Mouse (Mus musculus) ES-Bruce4 (cell line): ENCODE measurements around the gene H3f3b. TPM values are rescaled to one million over a fixed set of nuclear protein-coding genes. Genes with fewer than 3 reads are reported as not detected.

ENCODE experiments used
- H3K27ac ChIP-seq: 2 replicates; pipeline ENCODE4 v1.5.1; 2012; ENCODE audit warnings: low read length, inconsistent platforms; ENCODE audit not compliant: insufficient read depth
- H3K27me3 ChIP-seq: 2 replicates; pipeline ENCODE4 v1.6.1; 2012; ENCODE audit warnings: mild to moderate bottlenecking, low read length, inconsistent platforms; ENCODE audit not compliant: control insufficient read depth, poor library complexity, insufficient read depth, severe bottlenecking
- H3K36me3 ChIP-seq: 2 replicates; pipeline ENCODE4 v1.6.1; 2012; ENCODE audit warnings: inconsistent platforms, mild to moderate bottlenecking, low read length, moderate library complexity; ENCODE audit not compliant: control insufficient read depth, poor library complexity, insufficient read depth, severe bottlenecking
- H3K4me1 ChIP-seq: one replicate; pipeline ENCODE4 v1.8.1; 2011; ENCODE audit warnings: low read length; ENCODE audit not compliant: control insufficient read depth, insufficient read depth
- H3K4me3 ChIP-seq: 2 replicates; pipeline ENCODE4 v1.5.1; 2011; ENCODE audit warnings: low read depth, mild to moderate bottlenecking, low read length
- H3K9ac ChIP-seq: 2 replicates; pipeline ENCODE4 v1.6.1; 2012; ENCODE audit warnings: low read depth, mild to moderate bottlenecking, inconsistent platforms; ENCODE audit not compliant: poor library complexity, severe bottlenecking
- H3K9me3 ChIP-seq: replicated peaks from 2 replicates; pipeline ENCODE4 v1.6.1; 2012; ENCODE audit warnings: mild to moderate bottlenecking, low read length, inconsistent platforms; ENCODE audit not compliant: control insufficient read depth, poor library complexity, insufficient read depth, severe bottlenecking
- CTCF ChIP-seq: IDR thresholded peaks from one replicate; pipeline ENCODE4 v1.8.1; 2011; ENCODE audit warnings: low read depth, low read length
- EP300 ChIP-seq: IDR thresholded peaks from 2 replicates; pipeline ENCODE4 v1.6.1; 2011; ENCODE audit warnings: low read depth, low read length; ENCODE audit not compliant: insufficient read depth
- POLR2A ChIP-seq: IDR thresholded peaks from one replicate; pipeline ENCODE4 v1.8.1; 2011; ENCODE audit warnings: low read length; ENCODE audit not compliant: insufficient read depth
- polyA plus RNA-seq: library from polyadenylated mRNA; stranded (reverse); fragments of >200 nt; gene quantifications from 2 replicates; pipeline ENCODE4 v1.2.4, GENCODE M21; 2011; ENCODE audit warnings: low read depth; ENCODE audit not compliant: missing spikeins, insufficient read depth, insufficient read length

Gene H3f3b
- polyA plus RNA-seq, 1 experiment, result 457 TPM

DNA sequence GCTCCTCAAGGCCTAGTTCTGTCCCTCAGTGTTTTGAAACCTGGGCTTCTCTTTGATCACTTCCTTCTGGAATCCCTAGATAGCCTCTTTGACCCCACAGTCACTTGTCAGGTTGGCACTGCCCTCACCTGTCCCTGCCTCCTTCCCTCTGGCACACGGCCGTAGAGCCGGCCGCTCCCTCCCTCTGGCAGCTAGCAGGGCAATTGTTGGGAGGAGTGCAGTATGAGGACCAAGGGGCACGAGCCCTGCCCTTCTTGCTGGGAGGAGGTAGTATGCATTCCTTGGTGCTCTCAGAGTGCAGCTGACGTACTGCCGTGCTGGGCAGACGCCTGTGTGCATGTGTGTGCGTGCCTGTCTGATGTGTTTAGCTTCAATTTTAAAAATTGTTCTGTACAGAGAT, 32.8 kb upstream of the H3f3b start:
- H3K9me3 ChIP-seq, result no peaks in the 10 kb centered on the region
- no peak overlapping the region for H3K9ac ChIP-seq
- H3K4me3 ChIP-seq, result no peak overlapping the region
- no peaks in the 10 kb centered on the region for H3K27me3 ChIP-seq
- H3K27ac ChIP-seq, result no peak overlapping the region
- H3K36me3 ChIP-seq, result peaks cover 12% of the 10 kb centered on the region
- no peak for TF ChIP-seq POLR2A
- no peak for TF ChIP-seq EP300
- no peak for TF ChIP-seq CTCF
- H3K4me1 ChIP-seq, result no peaks in the 10 kb centered on the region

DNA sequence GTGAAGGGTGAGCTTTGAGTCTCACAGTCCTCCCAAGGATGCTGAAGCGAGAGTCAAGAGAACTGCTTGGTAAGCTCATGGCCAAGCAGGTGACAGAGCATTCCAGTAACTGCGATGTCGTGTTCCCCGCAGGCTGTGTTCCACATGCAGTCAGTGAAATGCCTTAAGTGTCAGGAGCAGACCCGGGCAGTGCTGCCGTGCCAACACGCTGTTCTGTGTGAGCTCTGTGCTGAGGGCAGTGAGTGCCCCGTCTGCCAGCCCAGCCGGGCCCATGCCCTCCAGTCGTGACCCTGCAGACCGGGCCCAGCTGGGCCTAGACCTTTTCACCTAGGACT, 31.9 kb upstream of the H3f3b start:
- Histone ChIP-seq H3K27ac (no peak overlapping the region), H3K4me3 (no peak overlapping the region), H3K4me1 (no peaks in the 10 kb centered on the region), H3K9me3 (no peaks in the 10 kb centered on the region), H3K27me3 (no peaks in the 10 kb centered on the region), H3K36me3 (peaks cover 21% of the 10 kb centered on the region), H3K9ac (no peak overlapping the region)
- TF ChIP-seq CTCF (no peak), POLR2A (no peak), EP300 (no peak)

DNA sequence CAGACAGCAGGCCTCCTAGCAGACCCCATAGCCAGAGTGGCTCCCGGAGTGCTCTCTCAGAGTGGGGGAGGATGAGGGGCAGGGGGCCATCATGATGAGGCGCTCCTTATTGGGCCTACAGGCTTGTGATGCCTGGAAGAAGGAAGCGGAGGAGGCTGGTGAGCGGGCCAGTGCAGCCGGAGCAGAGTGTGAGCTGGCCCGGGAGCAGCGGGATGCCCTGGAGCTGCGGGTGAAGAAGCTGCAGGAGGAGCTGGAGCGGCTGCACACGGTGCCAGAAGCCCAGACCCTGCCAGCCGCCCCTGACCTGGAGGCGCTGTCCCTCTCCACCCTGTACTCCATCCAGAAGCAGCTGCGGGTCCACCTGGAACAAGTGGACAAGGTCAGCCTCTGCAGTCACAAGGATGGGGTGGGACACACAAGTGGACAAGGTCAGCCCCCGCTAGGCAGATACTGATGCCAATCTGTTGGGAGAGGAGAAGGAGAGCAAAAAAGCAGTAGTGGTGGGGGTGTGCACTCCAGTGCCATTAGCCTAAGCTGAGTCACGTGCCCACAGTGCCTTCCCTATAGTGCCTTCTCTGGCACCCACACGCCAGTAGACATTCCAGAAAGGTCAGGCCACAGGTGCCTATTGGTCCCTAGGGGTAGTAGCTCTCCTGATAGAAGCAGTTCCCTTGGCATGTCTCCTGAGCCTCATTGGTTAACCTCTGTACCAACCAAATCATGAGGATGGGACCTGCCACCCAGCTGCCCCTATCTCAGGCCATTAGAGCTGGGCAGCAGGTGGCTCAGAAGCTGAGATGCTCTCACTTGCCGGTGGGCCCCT, 31.3 kb upstream of the H3f3b start:
- Histone ChIP-seq H3K27ac (no peak overlapping the region), H3K9me3 (no peaks in the 10 kb centered on the region), H3K36me3 (peaks cover 27% of the 10 kb centered on the region), H3K4me1 (no peaks in the 10 kb centered on the region), H3K9ac (no peak overlapping the region), H3K4me3 (no peak overlapping the region), H3K27me3 (no peaks in the 10 kb centered on the region)
- TF ChIP-seq POLR2A, result no peak
- no peak for TF ChIP-seq CTCF
- TF ChIP-seq EP300, result no peak

DNA sequence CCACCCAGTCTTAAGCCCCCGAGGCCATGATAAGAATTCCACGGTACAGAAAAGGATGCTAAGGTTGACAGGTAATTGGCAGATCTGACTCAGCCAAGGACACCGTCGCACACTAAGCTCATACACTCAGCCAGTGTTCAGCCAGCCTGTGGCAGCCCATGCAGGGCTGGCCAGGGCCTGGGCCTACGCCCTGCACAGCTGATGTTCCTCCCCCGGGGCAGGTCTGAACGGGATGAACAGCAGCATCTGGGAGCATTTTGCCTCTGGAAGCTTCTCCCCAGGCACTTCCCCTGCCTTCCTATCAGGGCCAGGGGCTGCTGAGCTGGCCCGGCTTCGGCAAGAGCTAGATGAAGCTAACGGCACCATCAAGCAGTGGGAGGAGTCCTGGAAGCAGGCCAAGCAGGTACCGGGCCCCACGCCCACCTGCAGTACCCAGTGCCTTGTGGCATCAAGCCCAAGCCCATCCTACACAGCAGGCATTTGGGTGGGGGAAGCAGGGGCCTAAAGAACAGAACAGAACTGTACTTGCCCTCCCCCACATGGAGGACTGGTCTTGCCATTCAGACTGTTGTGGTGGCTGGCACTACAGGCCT, 30.4 kb upstream of the H3f3b start:
- H3K36me3 ChIP-seq, result peaks cover 36% of the 10 kb centered on the region
- H3K9me3 ChIP-seq, result no peaks in the 10 kb centered on the region
- no peak overlapping the region for H3K9ac ChIP-seq
- H3K4me1 ChIP-seq, result no peaks in the 10 kb centered on the region
- no peak overlapping the region for H3K27ac ChIP-seq
- TF ChIP-seq CTCF, result no peak
- H3K27me3 ChIP-seq, result no peaks in the 10 kb centered on the region
- H3K4me3 ChIP-seq, result no peak overlapping the region

DNA sequence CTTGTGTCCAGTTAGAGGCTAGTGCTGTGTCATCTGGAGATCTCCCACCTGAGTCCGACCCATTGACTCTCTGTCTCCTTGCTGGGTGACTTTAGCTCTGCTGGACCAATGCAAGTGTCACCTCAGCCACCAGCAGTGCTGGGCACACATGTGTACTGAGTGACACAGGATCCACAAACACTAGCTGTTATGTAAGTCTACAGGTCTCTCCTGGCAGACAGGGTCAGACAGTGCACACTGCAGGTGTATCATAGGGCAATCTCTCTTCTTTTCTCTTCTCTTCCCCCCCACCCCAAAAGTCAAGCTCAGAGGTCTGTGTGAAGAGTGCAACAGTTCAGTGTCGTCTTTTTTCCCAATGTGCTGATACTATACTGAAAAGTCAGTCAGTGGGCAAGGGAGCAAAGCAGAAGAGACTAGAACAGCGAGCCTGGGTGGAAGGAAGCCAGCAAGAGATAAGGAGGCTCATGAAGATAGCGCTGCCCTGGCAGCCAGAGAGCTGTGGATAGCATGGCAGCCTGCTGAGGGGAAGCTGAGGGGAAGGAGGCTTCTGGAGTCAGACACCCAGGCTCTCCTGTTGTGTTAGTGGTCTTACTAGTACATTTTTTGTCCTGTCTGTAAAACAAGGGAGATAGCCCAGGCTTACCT, 29.6 kb upstream of the H3f3b start:
- no peak for TF ChIP-seq POLR2A
- no peak for TF ChIP-seq EP300
- TF ChIP-seq CTCF, result no peak
- peaks cover 43% of the 10 kb centered on the region for H3K36me3 ChIP-seq
- H3K27me3 ChIP-seq, result no peaks in the 10 kb centered on the region
- H3K9me3 ChIP-seq, result no peaks in the 10 kb centered on the region
- H3K4me3 ChIP-seq, result no peak overlapping the region
- no peak overlapping the region for H3K27ac ChIP-seq
- H3K4me1 ChIP-seq, result no peaks in the 10 kb centered on the region
- no peak overlapping the region for H3K9ac ChIP-seq

DNA sequence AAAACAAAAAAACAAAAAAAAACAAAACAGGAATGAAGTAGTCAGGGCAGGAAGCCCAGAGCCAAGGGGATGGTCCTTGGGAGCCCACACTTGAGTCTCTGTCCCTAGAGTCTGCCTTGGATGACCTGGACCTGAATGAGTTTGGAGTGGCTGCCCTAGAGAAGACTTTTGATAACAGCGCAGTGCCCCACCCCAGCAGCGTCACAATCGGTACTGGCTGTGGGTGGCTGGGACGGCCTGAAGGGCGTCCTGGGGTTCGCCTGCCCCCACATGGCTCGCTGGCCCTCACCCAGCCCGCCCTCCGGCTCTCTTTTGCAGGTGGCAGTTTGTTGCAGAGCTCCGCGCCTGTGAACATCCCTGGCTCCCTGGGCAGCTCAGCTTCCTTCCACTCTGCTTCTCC, 28.1 kb upstream of the H3f3b start:
- Histone ChIP-seq H3K9me3 (no peaks in the 10 kb centered on the region), H3K4me1 (no peaks in the 10 kb centered on the region), H3K27me3 (no peaks in the 10 kb centered on the region), H3K4me3 (no peak overlapping the region), H3K27ac (no peak overlapping the region), H3K9ac (no peak overlapping the region), H3K36me3 (peaks cover 43% of the 10 kb centered on the region)
- TF ChIP-seq EP300 (no peak), POLR2A (no peak), CTCF (no peak)
